Mouse (Mus musculus) frontal cortex, postnatal 14 days (tissue): ENCODE measurements around the gene Vipr1.
"Not testable (repeated sequence)": the region's sequence is repeated elsewhere in the genome, so short reads cannot be mapped to it uniquely, and the experiment has no call there.

Experiments
- DNase-seq, 2 experiments: peaks; one replicate each; pipeline ENCODE4 v3.0.0; 2022; ENCODE audit warnings: low spot score in 2 of 2

Gene Vipr1

DNA sequence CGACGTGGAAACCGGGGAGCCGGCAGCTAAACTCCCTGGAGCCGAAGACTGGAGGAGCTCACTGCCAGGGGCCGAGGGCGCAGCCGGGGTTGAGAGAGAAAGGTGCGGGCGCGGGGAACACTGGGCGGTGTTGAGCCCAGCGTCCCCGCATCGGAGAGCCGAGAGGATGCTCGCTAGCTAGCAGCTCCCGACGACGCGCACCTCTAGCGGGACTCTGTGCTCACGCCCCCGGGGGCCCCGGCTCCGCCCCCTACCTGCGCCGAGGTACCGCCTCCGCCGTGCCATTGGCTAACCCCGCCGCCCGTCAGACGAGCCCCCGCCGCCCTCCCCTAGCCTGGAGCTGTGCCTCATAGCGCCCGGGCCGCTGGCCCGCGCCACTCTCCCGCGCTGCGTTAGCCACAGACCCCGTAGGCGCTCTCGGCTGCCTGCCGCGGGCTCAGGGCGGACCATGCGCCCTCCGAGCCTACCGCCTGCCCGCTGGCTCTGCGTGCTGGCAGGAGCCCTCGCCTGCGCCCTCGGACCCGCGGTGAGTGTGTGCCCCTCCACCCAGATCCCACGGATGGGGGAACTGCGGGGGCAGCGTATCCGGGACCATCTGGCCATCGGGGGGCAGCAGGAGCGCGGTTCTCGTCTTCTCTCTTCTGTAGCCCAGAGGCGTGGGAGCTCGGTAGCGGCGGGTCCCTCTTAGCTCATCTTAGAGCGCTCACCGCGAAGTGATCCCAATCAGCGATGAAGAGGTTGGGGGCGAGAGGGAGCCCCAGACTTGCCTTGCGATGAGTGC is at the start of gene Vipr1:
Gene Vipr1, plus strand, starts transcription at position 316 of the 781 bp plus-strand sequence.
- DNase-seq, result peak; percentile 74 to 76

DNA sequence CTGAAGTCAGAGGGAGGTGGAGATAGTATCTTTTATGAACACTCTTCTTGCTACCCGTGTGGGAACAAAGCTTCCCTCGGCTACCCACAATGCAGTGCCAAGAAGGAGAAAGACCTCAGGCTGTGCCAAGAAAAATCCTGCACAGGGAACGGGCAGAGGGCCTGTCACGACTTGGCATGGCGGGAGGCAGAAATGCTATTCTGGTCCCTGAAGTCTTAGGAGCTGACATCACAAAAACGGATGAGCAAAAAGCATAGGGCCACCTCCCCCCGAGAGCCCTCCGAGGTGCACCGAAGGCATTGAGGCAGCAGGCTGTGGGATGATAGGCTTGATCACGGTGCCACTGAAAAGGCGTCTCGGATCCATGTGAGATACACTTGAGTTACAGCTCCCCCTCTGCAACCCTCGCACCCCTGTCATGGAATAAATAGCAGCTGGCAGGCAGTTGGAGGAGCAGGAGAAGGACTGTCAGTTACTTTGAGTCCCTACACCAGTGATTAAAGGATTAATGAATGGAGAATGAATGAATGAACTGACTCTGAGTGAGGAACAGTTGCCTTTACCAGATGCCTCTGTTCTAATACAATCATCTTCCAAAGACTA is 49.5 kb upstream of the Vipr1 start:
- DNase-seq, result no peak

DNA sequence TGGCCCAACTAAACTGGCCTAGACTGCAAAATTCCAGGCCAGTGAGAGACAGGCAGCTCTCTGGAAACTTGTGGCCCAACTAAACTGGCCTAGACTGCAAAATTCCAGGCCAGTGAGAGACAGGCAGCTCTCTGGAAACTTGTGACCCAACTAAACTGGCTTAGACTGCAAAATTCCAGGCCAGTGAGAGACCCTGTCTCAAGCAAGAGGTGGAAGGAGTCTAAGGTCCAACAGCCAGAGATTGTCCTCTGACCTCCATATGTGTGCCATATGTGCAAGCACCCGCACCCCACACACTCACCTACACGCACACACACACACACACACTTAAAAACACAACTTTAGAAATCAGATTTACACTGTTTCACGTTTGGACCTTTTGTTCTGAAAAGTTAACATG is 48.7 kb upstream of the Vipr1 start:
- not testable (repeated sequence) for DNase-seq

DNA sequence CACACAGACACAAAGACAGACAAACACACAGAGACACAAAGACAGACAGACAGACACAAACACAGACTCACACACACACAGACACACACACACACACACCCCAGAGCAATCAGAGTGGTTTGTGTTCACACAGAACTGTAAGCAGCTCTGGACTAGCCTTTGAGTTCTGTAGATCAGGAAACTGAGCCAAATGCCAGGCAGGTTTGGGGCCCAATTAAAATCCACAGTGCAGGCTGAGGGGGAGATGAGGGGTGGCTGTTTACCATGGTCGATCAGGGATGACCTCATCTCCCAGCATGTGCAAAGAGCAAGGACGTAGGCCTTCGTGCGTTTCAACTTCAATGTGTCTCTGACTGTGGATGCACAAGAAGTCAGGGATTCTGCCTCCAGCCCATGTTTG is 47.7 kb upstream of the Vipr1 start:
- no peak for DNase-seq

DNA sequence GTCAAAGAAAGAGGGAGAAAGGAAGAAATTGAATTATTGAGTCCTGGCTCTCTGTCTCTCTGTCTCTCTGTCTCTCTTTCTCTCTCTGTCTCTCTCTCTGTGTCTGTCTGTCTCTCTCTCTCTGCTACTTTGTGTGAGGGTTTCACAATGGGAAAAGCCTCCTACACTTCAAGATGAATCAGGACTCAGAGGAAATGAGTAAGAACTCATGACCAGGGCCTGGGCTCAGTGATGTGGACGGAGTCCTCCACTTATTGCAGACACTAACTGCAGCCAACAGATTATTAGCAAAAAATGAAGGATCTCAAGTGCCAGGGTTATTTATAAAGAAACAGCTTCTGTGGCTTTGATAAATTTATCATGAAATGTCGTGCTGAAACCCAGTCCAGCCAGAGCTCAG is 44.4 kb upstream of the Vipr1 start:
- DNase-seq, result no peak

DNA sequence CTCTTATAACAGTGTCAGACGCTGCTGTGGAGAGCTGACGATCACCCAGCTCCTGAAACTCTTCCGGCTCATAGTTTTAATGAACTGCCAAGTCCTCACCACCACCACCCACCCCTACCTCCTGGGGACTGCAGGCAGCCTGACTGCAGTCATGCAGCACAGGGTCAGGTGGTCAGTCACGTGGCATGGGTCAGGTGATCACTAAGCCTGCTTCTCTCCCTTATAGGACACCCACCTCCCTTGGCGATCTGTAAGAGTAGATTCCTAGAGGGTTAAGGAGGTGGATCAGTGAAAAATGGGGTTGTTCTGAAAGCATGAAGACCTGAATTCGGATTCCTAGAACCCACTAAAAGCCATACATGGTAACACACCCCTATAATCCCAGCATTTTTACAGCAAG is 43.0 kb upstream of the Vipr1 start:
- no peak for DNase-seq

DNA sequence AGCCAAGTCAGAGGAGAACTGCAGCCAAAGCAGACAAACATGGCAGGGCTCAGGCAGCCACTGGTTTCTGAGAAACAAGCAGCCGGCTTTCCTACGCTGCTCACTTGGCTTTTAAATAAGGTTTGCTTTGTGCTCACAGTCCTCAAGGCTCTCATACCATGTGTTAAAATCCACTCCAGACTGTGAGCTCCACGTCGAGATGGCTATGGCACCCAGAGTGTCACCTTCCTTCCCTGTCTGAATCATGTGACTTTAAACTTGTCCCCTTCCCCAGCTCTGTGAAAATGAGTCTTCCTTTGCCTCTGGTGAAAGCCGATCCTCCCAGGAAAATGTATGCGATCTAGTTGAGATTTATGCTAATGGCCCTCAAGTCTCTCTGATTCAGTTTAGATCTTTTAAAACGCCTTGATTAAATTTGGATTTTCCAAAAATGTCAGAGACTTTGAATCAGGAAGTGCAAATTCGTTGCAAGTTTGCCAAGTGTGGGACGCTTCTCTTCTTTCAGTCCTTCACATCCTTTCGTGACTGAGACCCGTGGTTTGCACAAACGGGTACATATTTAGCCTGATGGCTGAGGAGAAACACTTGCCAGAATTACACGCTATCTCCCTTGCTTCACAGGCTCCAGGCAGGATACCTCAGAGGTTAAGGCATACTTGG is 42.2 kb upstream of the Vipr1 start:
- DNase-seq, result peak; percentile 29 to 33

DNA sequence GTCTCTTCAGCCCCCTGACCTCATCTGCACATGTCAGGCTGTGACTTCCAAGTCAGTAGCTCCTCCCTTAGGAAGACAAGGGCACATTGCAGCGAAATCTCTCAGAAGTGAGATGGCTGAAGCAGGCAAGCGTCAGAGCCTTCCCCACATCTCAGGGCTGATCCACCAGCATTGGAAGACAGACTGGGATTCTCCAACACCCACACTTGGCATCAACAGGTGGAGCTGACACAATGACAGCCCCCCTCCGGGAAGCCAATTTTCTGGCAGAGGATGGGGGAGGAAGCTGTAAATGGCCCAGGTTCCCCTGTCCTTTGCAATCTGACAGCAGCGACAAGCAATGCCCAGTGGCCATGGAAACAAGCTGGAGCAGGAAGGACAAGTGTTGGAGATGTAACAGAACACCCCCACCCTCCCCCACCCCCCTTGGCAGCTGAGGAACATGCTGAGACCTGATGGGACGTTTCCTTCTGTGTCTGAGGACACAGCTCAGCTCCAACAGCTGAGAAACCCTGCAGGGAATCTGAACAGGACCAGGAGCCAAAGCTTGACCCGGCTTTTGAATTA is 41.6 kb upstream of the Vipr1 start:
- peak; percentile 49 to 75 for DNase-seq

DNA sequence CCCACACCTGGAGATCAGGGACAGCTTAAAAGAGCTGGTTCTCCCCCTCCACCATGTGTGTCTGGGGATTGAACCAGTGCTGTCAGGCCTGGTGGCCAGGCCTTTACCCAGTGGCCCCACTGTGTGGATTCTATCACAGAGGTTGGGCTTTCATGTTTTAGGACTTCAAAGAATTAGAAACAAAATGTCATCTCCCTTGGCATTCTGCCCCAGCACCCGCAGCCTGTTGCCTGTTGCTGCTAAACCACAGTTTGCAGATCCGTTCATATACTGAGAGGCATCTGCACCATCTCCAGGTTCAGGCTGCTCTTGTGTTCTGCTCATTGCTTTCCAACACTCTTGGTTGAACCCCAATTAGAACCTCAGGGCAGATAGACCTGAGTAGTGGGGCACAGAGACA is 40.1 kb upstream of the Vipr1 start:
- no peak for DNase-seq

DNA sequence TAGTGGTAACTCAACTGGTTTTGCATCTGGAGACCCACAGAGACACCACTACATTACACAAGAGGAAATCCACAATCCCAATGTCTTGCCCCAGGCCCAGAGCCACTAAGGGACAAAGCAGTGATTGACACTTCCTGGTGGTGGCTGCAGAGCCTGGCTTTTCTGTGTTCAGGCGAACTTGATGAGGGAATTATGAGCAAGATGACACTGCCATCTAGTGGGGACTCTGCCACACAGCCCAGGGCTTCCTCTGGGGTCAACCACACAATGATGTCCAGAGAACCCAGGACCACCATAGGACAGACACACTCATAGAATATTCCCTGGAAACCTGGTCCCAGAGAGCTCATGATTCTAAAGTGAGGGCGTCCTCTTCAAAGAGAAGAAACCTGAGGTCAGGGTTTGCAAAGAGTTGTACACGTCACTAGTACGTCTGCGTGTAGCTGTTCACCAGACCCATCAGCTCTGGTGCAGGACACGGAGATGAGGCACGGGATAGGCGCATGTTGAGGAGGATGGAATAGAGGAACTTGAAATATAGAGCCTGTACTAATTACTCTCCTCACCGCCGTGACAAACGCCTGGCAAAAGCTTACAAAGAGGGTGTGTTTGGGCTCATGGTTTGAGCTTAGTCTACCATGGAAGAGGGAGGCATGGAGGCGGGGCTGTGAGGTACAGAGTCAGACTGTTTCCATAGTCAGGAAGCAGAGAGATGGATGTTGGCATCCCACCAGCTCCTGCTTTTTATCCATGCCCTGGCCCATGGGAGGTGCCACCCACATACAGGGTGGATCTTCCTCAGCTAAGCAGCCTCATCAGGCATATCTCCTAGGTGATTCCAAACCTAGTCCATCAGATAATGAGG is 36.9 kb upstream of the Vipr1 start:
- peak; percentile 58 to 76 for DNase-seq

DNA sequence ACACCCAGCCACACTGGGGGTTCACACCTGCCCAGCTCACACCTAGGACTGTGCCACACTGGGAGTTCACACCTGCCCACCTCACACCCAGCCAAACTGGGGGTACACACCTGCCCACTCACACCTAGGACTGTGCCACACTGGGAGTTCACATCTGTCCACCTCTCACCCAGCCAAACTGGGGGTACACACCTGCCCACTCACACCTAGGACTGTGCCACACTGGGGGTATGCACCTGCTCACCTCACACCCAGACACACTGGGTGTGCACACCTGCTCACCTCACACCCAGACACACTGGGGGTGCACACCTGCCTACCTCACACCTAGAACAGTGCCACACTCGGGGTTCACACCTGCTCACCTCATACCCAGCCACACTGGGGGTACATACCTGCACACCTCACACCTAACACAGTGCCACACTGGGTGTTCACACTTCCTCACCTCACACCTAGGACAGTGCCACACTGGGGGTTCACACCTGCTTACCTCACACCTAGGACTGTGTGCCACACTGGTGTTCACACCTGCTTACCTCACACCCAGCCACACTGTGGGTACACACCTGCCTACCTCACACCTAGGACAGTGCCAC is 35.9 kb upstream of the Vipr1 start:
- DNase-seq, result no peak

DNA sequence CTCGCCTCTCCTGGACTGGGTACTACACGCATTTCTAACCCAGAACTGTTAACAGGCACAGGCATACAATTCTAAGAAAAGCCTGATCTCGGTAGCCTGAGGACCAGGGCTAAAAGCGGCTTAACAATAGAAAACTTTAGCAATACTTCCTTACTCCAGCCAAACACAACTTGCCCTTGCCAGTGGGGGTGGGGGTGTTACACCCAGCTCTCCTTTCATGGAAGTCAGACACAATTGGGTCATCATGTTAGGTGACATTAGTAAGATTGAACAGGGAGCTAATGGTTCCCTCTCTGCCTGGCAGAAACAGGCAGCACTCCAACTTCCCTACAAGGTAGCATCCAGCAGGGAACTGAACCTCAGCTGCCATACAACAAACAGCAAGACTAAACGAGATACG is 33.1 kb upstream of the Vipr1 start:
- DNase-seq, result no peak

DNA sequence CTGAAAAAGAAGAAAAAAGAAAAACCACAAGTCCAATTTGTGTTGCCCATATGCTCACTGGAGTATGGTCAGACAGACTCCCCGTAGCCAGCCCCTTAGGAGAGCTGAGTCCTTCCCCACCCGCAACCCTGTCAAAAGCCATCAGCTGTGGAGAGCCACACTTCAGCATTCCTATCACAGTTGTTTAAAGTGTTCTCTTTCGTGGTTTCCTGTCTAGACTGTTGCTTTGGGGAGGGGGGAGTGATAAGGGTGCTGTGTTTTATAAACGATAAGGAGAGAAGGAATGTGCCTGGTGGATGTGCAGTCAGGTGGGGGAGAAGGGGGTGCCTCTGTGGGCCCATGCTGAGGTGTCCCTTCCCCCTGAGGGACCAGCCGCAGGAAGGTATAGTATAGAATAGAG is 29.3 kb upstream of the Vipr1 start:
- DNase-seq, result no peak

DNA sequence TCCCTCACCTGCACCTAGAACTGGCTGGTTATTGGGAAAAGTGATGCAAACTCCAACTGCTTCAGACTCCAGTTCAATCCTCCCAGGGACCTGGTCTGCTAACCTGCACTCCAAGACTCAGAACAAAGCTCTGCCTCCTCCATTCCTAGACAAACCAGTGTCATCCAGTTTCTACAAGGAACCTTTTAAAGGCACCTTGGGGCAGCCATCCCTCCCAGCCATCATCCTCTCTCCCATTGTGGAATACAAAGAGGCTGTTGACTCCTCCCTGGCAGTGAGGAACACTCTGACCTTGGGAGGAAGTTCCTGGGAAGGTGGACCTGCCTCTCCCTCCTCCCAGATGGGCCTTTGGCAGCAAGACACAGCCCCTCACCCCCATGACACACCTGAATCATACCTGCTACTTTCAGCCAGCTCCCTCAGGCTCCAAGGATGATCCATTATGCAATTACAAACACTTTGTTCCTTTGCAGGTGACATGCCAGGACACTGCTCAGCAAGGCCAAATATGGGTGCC is 28.2 kb upstream of the Vipr1 start:
- no peak for DNase-seq

DNA sequence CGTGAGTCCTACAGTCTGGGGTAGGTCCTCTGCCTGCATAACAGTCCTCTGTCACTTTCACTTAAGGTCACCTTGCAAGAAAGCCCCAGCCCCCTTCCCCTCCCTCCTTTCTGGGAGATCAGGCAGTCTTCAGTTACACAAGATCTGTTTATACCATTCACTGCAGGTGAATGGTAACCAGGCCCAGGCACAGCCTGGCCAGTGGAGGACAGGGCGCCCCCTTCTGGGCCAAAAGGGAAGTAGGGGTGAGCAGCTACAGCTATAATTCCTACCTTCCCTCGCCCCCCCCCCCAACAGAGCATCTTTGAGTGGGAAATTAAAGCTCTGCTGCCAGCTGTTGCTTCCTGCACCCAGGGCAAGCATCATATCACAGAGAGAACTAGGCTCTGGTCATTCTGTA is 26.0 kb upstream of the Vipr1 start:
- DNase-seq, result no peak

DNA sequence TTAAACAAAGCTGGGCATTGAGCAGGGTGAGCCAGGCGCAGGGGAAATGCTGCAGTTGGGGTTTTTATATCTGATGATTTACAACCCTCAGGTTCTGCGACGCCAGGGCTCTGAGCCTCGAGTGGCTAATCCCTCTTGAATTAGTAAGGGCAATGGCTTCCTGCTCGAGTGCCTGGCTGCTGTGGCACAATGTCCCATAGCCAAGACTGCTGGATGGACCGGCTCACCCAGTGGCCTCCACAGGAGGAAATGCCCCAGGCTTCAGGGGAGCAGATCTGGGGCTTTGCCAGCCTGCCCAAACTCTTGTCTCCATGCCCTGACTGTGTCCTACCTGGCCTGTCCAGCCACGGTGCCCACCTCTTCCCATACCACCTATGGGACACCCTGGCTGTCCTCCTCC is 23.1 kb upstream of the Vipr1 start:
- no peak for DNase-seq

DNA sequence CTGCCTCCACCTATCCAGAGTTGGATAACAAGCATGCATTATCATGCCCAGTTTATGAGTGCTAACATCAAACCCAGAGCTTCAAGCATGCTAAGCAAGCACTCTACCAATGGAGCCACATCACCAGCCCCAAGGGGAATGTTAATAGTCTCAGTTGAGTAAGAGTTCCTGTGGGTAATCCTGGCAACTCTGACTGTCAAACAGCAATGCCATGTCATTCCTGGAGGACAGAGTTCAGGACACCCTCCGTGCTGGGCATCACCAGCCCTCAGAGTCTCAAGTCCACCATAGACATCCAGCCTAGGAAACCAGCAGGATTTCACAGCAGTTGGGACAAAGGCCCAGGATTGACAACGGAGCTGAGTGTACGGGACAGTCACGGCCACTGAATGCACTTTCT is 19.3 kb upstream of the Vipr1 start:
- DNase-seq, result no peak

DNA sequence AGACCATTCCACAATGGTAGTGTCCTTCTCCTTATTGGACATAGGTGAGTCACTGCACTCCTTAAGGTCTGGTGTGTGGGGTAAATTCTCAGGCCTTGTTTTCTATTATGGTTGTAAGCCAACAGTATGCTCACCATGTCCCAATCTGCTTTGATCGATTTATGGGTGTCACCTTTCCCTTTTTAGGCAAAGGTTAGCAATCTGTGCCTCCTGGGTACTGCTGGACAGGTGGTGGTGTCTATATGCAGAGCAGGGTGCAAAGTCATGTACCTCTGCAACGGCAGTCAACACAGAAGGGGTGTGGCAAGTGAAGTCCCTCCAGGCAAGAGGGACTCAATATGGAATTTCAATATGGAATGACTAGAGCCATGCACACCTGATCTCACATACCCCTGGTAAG is 17.6 kb upstream of the Vipr1 start:
- no peak for DNase-seq

DNA sequence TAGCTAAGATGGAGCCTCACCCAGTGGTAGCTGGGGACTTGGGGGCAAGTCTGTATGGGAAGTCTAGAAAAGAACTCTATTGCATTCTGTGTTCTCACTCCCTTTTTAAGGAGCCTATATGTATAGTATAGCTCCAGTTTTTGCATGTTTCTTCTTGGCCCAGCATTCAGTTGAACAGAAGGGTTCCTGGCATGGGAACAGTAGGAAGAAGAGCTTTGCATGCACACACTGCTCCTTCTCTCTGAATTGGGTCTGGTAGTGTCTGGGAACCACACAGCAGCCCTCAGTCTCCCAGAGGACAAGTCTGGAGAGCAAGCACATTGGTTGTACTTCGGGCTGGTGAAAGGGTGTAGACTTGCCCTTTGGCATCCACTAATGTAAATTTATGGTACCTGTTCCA is 11.9 kb upstream of the Vipr1 start:
- DNase-seq, result no peak

DNA sequence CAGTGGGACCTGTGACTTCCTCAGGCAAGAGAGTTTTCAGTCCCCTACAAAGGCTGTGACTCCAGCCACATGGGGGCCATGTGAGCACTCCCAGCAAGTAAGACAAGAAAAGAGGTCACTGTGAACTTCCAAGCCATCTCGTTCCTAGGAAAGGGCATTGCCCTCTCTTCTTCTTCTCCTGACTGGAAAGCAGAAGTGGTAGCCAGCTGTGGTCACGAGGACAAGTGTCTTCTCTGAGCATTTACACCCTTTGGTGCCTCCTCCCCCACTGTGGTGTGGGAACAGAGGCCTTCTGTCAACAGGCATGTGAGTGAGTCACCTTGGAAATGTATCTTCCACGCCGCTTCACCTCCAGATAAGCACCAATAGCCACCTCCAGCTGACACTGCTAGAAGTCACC is 10.6 kb upstream of the Vipr1 start:
- DNase-seq, result no peak

DNA sequence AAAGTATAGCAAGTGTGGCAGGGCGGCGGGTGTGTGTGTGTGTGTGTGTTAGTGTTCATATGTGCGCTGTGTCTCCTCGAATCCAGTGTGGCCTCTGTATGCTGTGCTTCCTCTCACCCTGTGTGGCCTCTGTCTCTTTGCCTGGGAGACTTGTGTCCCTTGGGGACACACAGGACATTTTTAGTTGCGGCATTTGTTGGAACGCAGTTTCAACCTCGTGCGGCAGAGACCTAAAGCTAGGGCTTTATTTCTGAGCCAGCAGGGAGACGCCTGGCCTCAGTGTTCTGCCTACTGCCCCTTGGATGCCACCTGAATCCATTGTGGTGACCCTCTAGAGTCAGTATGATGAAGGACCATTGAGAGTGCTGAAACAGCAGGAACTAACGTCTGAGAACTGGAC is 9.6 kb upstream of the Vipr1 start:
- DNase-seq, result no peak
